Comparison of ENCODE assay signal across 11 mouse cellular contexts in the genomic region with DNA sequence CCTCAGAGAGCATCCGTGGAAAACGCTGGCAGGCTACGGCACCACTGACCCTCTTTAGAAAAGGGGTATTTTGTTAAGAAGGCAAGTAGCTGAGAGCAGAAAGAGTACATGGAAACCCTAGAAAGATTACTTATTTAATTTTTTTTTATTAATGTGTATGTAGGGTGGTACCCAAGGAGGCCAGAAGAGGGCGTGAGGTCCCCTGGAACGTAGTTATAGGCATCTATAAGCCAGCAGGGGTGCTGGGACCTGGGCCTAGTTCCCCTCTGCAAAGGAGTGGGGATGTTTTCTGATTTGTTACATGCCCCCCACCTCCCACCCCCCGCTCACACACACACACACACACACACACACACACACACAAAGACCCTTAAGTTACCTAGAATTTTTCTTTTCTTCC.
DNase-seq lines count a peak whose midpoint lies in the region; ATAC-seq lines count a peak whose summit lies in the region.
"Had no signal": no experiment of that assay in that cellular context is flagged by ENCODE, and none has a peak within 500 bp of the region (broad histone marks: within the 10 kb centered on the region; RNA-seq: fewer than 3 reads in every experiment).

No protein-coding gene starts in this region.

- no peak for ATAC-seq in heart, embryonic 12.5 days (ENCODE audit: insufficient number of reproducible peaks, low FRiP score)
- no peak for ATAC-seq in midbrain, embryonic 16.5 days
- no peak for ATAC-seq in neural tube, embryonic 14.5 days (ENCODE audit: low read depth)
- ATAC-seq: intestine, embryonic 15.5 days had no signal

- peaks cover 19% of the 10 kb centered on the region for H3K36me3 ChIP-seq in heart, embryonic 12.5 days
- H3K36me3 ChIP-seq in midbrain, embryonic 10.5 days = peaks cover under 1% of the 10 kb centered on the region; the same call in 1 of the 2 replicates
- no peaks in the 10 kb centered on the region for H3K36me3 ChIP-seq in midbrain, embryonic 16.5 days (ENCODE audit: control insufficient read depth, insufficient read depth, low read length)
- H3K36me3 ChIP-seq in neural tube, embryonic 14.5 days (ENCODE audit: control insufficient read depth, insufficient read depth, low read length) = no peaks in the 10 kb centered on the region
- H3K36me3 ChIP-seq: intestine, embryonic 15.5 days; stomach, embryonic 15.5 days had no signal

- H3K9ac ChIP-seq in heart, embryonic 12.5 days = peak overlapping the region; percentile 36
- no peak overlapping the region for H3K9ac ChIP-seq in midbrain, embryonic 16.5 days (ENCODE audit: low read depth, low read length)
- no peak overlapping the region for H3K9ac ChIP-seq in neural tube, embryonic 14.5 days (replicated peaks; ENCODE audit: low read depth, low read length)
- H3K9ac ChIP-seq: intestine, embryonic 15.5 days; liver, embryonic 14.5 days; stomach, embryonic 15.5 days had no signal

- no peaks in the 10 kb centered on the region for H3K9me3 ChIP-seq in heart, embryonic 12.5 days (replicated peaks)
- H3K9me3 ChIP-seq in midbrain, embryonic 10.5 days (replicated peaks) = no peaks in the 10 kb centered on the region
- no peaks in the 10 kb centered on the region for H3K9me3 ChIP-seq in midbrain, embryonic 16.5 days (replicated peaks; ENCODE audit: control insufficient read depth, low read length, poor library complexity, severe bottlenecking)
- no peaks in the 10 kb centered on the region for H3K9me3 ChIP-seq in neural tube, embryonic 14.5 days (ENCODE audit: control insufficient read depth, low read length)
- H3K9me3 ChIP-seq: intestine, embryonic 15.5 days; stomach, embryonic 15.5 days had no signal

- H3K27ac ChIP-seq in heart, embryonic 12.5 days (ENCODE audit: poor library complexity, severe bottlenecking) = peak overlapping the region; percentile 47
- peak overlapping the region; percentile 34; the same call in 1 of the 2 replicates for H3K27ac ChIP-seq in midbrain, embryonic 10.5 days (replicated peaks)
- H3K27ac ChIP-seq in midbrain, embryonic 16.5 days (ENCODE audit: low read length) = no peak overlapping the region
- no peak overlapping the region for H3K27ac ChIP-seq in neural tube, embryonic 14.5 days (ENCODE audit: low read depth, low read length)
- H3K27ac ChIP-seq: intestine, embryonic 15.5 days; liver, embryonic 14.5 days; stomach, embryonic 15.5 days had no signal

- intact Hi-C loops in heart, postnatal 25 days (cut with DNase I) = loop anchor here (1.0 to 5.0 kb wide), 3 partner anchors 46 to 654 kb away; no protein-coding TSS in a partner anchor

- H3K4me3 ChIP-seq in heart, embryonic 12.5 days = peak overlapping the region; percentile 15; the same call in 1 of the 2 replicates
- no peak overlapping the region for H3K4me3 ChIP-seq in midbrain, embryonic 10.5 days
- H3K4me3 ChIP-seq in midbrain, embryonic 16.5 days (ENCODE audit: low read depth, low read length) = no peak overlapping the region
- no peak overlapping the region for H3K4me3 ChIP-seq in neural tube, embryonic 14.5 days (ENCODE audit: low read depth, low read length)
- H3K4me3 ChIP-seq: intestine, embryonic 15.5 days; stomach, embryonic 15.5 days had no signal

- peaks cover 67% of the 10 kb centered on the region for H3K4me1 ChIP-seq in heart, embryonic 12.5 days (replicated peaks)
- H3K4me1 ChIP-seq in midbrain, embryonic 10.5 days = peaks cover 56% of the 10 kb centered on the region
- H3K4me1 ChIP-seq in midbrain, embryonic 16.5 days (ENCODE audit: control insufficient read depth, insufficient read depth, low read length) = peaks cover 34% of the 10 kb centered on the region
- H3K4me1 ChIP-seq in neural tube, embryonic 14.5 days (ENCODE audit: control insufficient read depth, insufficient read depth, low read length) = peaks cover 30% of the 10 kb centered on the region

- no peak for DNase-seq in heart, postnatal 25 days (ENCODE audit: low spot score)
- DNase-seq in midbrain, embryonic 10.5 days (ENCODE audit: low spot score) = no peak
- peak; percentile 14 for DNase-seq in T-cell, adult 2 months (ENCODE audit: low spot score)
- no peak for DNase-seq in spleen, adult 12 weeks (ENCODE audit: low spot score)
- DNase-seq in thymus, postnatal 14 days = no peak

- H3K4me2 ChIP-seq in heart, embryonic 12.5 days = peak overlapping the region; percentile 58
- H3K4me2 ChIP-seq in midbrain, embryonic 16.5 days (ENCODE audit: low read length) = no peak overlapping the region
- peak overlapping the region; percentile 14; the same call in 1 of the 2 replicates for H3K4me2 ChIP-seq in neural tube, embryonic 14.5 days (ENCODE audit: low read depth, low read length)
- H3K4me2 ChIP-seq: intestine, embryonic 15.5 days; stomach, embryonic 15.5 days had no signal

- H3K27me3 ChIP-seq in heart, embryonic 12.5 days (replicated peaks) = no peaks in the 10 kb centered on the region
- peaks cover 42% of the 10 kb centered on the region for H3K27me3 ChIP-seq in midbrain, embryonic 10.5 days (ENCODE audit: low read depth, poor library complexity, severe bottlenecking)
- H3K27me3 ChIP-seq in midbrain, embryonic 16.5 days (ENCODE audit: control insufficient read depth, insufficient read depth, low read depth, low read length) = no peaks in the 10 kb centered on the region
- H3K27me3 ChIP-seq in neural tube, embryonic 14.5 days (ENCODE audit: control insufficient read depth, insufficient read depth, low read length) = no peaks in the 10 kb centered on the region
- H3K27me3 ChIP-seq: intestine, embryonic 15.5 days; stomach, embryonic 15.5 days had no signal

- WGBS in heart, embryonic 12.5 days = 72% methylated on average over 6 of the region's 6 CpGs
- 92% methylated on average over 6 of the region's 6 CpGs for WGBS in midbrain, embryonic 10.5 days
- WGBS in midbrain, embryonic 16.5 days = 82% methylated on average over 6 of the region's 6 CpGs
- 80% methylated on average over 6 of the region's 6 CpGs for WGBS in neural tube, embryonic 14.5 days

Comparison
In these comparisons a context has a peak if more than half of its experiments do, and no peak if none do; other contexts are left out.
1. H3K27ac ChIP-seq: peak in heart, embryonic 12.5 days (single experiment) and midbrain, embryonic 10.5 days (single experiment); none in midbrain, embryonic 16.5 days (single experiment) and neural tube, embryonic 14.5 days (single experiment).